Mouse (Mus musculus) embryonic fibroblast, embryonic 13.5 days (primary cell): ENCODE measurements around the gene Rras. TPM values are rescaled to one million over a fixed set of nuclear protein-coding genes. Genes with fewer than 3 reads are reported as not detected.
A peak's percentile ranks its signal among the peaks of the same experiment; 100 is the strongest.

Source experiments
- H3K27ac ChIP-seq: 2 replicates; pipeline ENCODE4 v1.5.1; 2012; ENCODE audit warnings: low read length, control low read depth, inconsistent platforms; ENCODE audit not compliant: insufficient read depth
- H3K4me1 ChIP-seq: 2 replicates; pipeline ENCODE4 v1.6.1; 2011; ENCODE audit warnings: low read length; ENCODE audit not compliant: control insufficient read depth, insufficient read depth
- H3K4me3 ChIP-seq: 2 replicates; pipeline ENCODE4 v1.5.1; 2011; ENCODE audit warnings: mild to moderate bottlenecking, control low read depth, low read length; ENCODE audit not compliant: insufficient read depth
- CTCF ChIP-seq: IDR thresholded peaks from 2 replicates; pipeline ENCODE4 v1.5.1; 2011; ENCODE audit warnings: mild to moderate bottlenecking, control low read depth, low read length, moderate library complexity, borderline replicate concordance; ENCODE audit not compliant: insufficient read depth
- POLR2A ChIP-seq: IDR thresholded peaks from 2 replicates; pipeline ENCODE4 v1.6.1; 2011; ENCODE audit warnings: low read depth, mild to moderate bottlenecking, control low read depth, low read length, moderate library complexity
- polyA plus RNA-seq: library from polyadenylated mRNA; stranded (reverse); fragments of >200 nt; gene quantifications from 2 replicates; pipeline ENCODE4 v1.2.4, GENCODE M21; 2011; ENCODE audit warnings: low read depth; ENCODE audit not compliant: missing spikeins, insufficient read length

The Rras gene
- polyA plus RNA-seq, 1 experiment: 83.0 TPM

- TF ChIP-seq CTCF (peak; percentile 39; the same call in 1 of the 2 replicates), POLR2A (no peak)
- Histone ChIP-seq H3K27ac (no peak overlapping the region), H3K4me3 (no peak overlapping the region), H3K4me1 (peaks cover 9% of the 10 kb centered on the region)
Measured at GRCm38 (mm10) chr7:45037720-45038361, 20.1 kb downstream of the Rras start.

GRCm38 (mm10) chr7:45038411-45038810, 20.6 kb downstream of the Rras start:
- no peak for TF ChIP-seq POLR2A
- TF ChIP-seq CTCF: no peak
- Histone ChIP-seq H3K4me1 (peaks cover 9% of the 10 kb centered on the region), H3K4me3 (no peak overlapping the region), H3K27ac (no peak overlapping the region)

- peaks cover 4% of the 10 kb centered on the region for H3K4me1 ChIP-seq
- TF ChIP-seq CTCF: no peak
- TF ChIP-seq POLR2A: no peak
- H3K4me3 ChIP-seq: no peak overlapping the region
- H3K27ac ChIP-seq: no peak overlapping the region
Measured at GRCm38 (mm10) chr7:45040851-45041250, 23.1 kb downstream of the Rras start.

GRCm38 (mm10) chr7:45043307-45043706, 25.5 kb downstream of the Rras start:
- TF ChIP-seq POLR2A (no peak), CTCF (no peak)
- Histone ChIP-seq H3K4me3 (no peak overlapping the region), H3K27ac (no peak overlapping the region), H3K4me1 (no peaks in the 10 kb centered on the region)

- no peaks in the 10 kb centered on the region for H3K4me1 ChIP-seq
- TF ChIP-seq POLR2A: no peak
- TF ChIP-seq CTCF: no peak
- no peak overlapping the region for H3K27ac ChIP-seq
- no peak overlapping the region for H3K4me3 ChIP-seq
Measured at GRCm38 (mm10) chr7:45045741-45046140, 28.0 kb downstream of the Rras start.

- TF ChIP-seq POLR2A (no peak), CTCF (no peak)
- Histone ChIP-seq H3K4me1 (no peaks in the 10 kb centered on the region), H3K4me3 (no peak overlapping the region), H3K27ac (no peak overlapping the region)
Measured at GRCm38 (mm10) chr7:45046853-45047350, 29.1 kb downstream of the Rras start.

- no peaks in the 10 kb centered on the region for H3K4me1 ChIP-seq
- H3K27ac ChIP-seq: no peak overlapping the region
- TF ChIP-seq CTCF: no peak
- no peak for TF ChIP-seq POLR2A
- H3K4me3 ChIP-seq: no peak overlapping the region
Measured at GRCm38 (mm10) chr7:45047491-45047890, 29.7 kb downstream of the Rras start.

- Histone ChIP-seq H3K4me3 (no peak overlapping the region), H3K4me1 (no peaks in the 10 kb centered on the region), H3K27ac (no peak overlapping the region)
- TF ChIP-seq CTCF (no peak), POLR2A (no peak)
Measured at GRCm38 (mm10) chr7:45048001-45048890, 30.5 kb downstream of the Rras start.

- Histone ChIP-seq H3K4me3 (no peak overlapping the region), H3K27ac (no peak overlapping the region), H3K4me1 (no peaks in the 10 kb centered on the region)
- no peak for TF ChIP-seq POLR2A
- TF ChIP-seq CTCF: no peak
Measured at GRCm38 (mm10) chr7:45048923-45049657, 31.3 kb downstream of the Rras start.
